Comparison of ENCODE assay signal across 9 mouse cellular contexts in the genomic region with DNA sequence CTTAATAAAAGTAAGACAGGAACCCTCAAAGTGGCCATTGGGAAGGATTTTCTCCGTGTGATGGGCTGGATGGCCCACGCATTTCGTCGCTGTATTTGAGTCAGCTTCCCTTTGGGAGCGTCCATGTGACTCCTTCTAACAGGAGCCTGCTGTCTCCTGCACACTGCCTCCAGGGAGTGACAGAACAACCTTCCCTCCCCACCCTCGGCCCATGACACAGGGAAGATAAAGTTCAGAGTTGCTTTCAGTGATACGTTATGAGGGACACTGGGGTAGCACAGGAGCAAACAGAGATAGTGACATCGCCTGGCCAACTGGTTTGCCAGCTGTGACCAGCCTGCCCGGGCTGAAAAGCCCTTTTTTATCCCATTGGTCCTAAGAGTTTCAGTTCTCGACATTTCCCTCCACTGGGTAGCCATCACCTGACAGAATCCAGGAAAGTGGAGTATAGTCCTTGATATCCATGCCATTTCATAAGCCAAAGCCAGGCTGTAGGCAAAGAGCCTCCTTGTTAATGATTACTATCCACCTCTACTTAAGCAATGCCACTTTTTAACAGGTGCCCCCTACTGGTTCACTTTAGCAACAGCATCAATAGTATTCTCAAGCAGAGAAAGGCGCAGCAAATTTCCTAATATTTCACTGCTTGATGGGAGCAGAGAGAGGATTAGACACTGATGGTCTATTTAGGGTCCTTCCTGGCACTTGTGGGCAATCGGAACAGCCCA.
DNase-seq lines count a peak whose midpoint lies in the region; ATAC-seq and TF ChIP-seq lines count a peak whose summit lies in the region.
"Had no signal": no experiment of that assay in that cellular context is flagged by ENCODE, and none has a peak within 500 bp of the region (broad histone marks: within the 10 kb centered on the region; RNA-seq: fewer than 3 reads in every experiment).

No protein-coding gene starts in this region.

- H3K9ac ChIP-seq in midbrain, postnatal 0 days (replicated peaks; ENCODE audit: low read length, poor library complexity, severe bottlenecking) = no peak overlapping the region
- no peak overlapping the region for H3K9ac ChIP-seq in midbrain, embryonic 11.5 days (ENCODE audit: low read length)
- H3K9ac ChIP-seq: limb, embryonic 13.5 days had no signal

- intact Hi-C loops in heart, postnatal 25 days (cut with DNase I) = loop anchor here (2.0 to 5.0 kb wide), 2 partner anchors 150 to 311 kb away; no protein-coding TSS in a partner anchor

- DNase-seq in heart, adult 18-20 months = peak; percentile 34 to 47
- no peak for DNase-seq in heart, postnatal 25 days (ENCODE audit: low spot score)
- no peak for DNase-seq in midbrain, postnatal 0 days (ENCODE audit: low spot score)
- no peak for DNase-seq in midbrain, embryonic 11.5 days (ENCODE audit: low spot score, missing footprints)
- DNase-seq in embryo, embryonic 11 days = peak; percentile 62
- DNase-seq in retina, postnatal 1 day = peak; percentile 51
- DNase-seq in right cerebral cortex, postnatal 25 days = no peak

- peak; percentile 77 for TF ChIP-seq CTCF in midbrain, postnatal 0 days (IDR thresholded peaks at IDR 0.05)

- no peak overlapping the region for H3K27ac ChIP-seq in midbrain, postnatal 0 days (ENCODE audit: low read depth, low read length)
- no peak overlapping the region for H3K27ac ChIP-seq in midbrain, embryonic 11.5 days (ENCODE audit: low read depth, low read length)
- H3K27ac ChIP-seq: limb, embryonic 13.5 days had no signal

- no peak for ATAC-seq in midbrain, postnatal 0 days (ENCODE audit: low FRiP score)
- no peak for ATAC-seq in midbrain, embryonic 11.5 days (ENCODE audit: low FRiP score)
- ATAC-seq in activated CD4-positive, CD25-positive, alpha-beta regulatory T cell, adult 4 months = no peak

- no peaks in the 10 kb centered on the region for H3K9me3 ChIP-seq in midbrain, postnatal 0 days (ENCODE audit: low read length)
- no peaks in the 10 kb centered on the region for H3K9me3 ChIP-seq in midbrain, embryonic 11.5 days (ENCODE audit: control insufficient read depth, low read length)
- H3K9me3 ChIP-seq: limb, embryonic 13.5 days had no signal

- no peaks in the 10 kb centered on the region for H3K27me3 ChIP-seq in midbrain, postnatal 0 days (ENCODE audit: insufficient read depth, low read length)
- H3K27me3 ChIP-seq in midbrain, embryonic 11.5 days (ENCODE audit: control insufficient read depth, insufficient read depth, low read length) = no peaks in the 10 kb centered on the region
- H3K27me3 ChIP-seq: limb, embryonic 13.5 days had no signal

- no peak overlapping the region for H3K4me2 ChIP-seq in midbrain, postnatal 0 days (ENCODE audit: low read depth, low read length, poor library complexity, severe bottlenecking)
- no peak overlapping the region for H3K4me2 ChIP-seq in midbrain, embryonic 11.5 days
- H3K4me2 ChIP-seq: limb, embryonic 13.5 days had no signal

- 80% methylated on average over 12 of the region's 12 CpGs for WGBS in midbrain, postnatal 0 days
- WGBS in midbrain, embryonic 11.5 days = 74% methylated on average over 12 of the region's 12 CpGs

- H3K4me3 ChIP-seq in midbrain, postnatal 0 days (ENCODE audit: low read depth, low read length) = no peak overlapping the region
- H3K4me3 ChIP-seq in midbrain, embryonic 11.5 days (ENCODE audit: low read depth, low read length) = no peak overlapping the region
- H3K4me3 ChIP-seq: limb, embryonic 13.5 days had no signal

- no peaks in the 10 kb centered on the region for H3K36me3 ChIP-seq in midbrain, postnatal 0 days (ENCODE audit: insufficient read depth, low read length)
- H3K36me3 ChIP-seq in midbrain, embryonic 11.5 days (ENCODE audit: control insufficient read depth, insufficient read depth, low read length) = no peaks in the 10 kb centered on the region
- H3K36me3 ChIP-seq: limb, embryonic 13.5 days had no signal

- H3K4me1 ChIP-seq in midbrain, postnatal 0 days (ENCODE audit: insufficient read depth, low read length) = no peaks in the 10 kb centered on the region
- H3K4me1 ChIP-seq in midbrain, embryonic 11.5 days (ENCODE audit: control insufficient read depth, insufficient read depth, low read length) = peaks cover 4% of the 10 kb centered on the region; the same call in 1 of the 2 replicates

Comparison
In these comparisons a context has a peak if more than half of its experiments do, and no peak if none do; other contexts are left out.
1. DNase-seq: peak in heart, adult 18-20 months (2 of 2), embryo, embryonic 11 days (single experiment) and retina, postnatal 1 day (single experiment); none in heart, postnatal 25 days (single experiment), midbrain, postnatal 0 days (single experiment), midbrain, embryonic 11.5 days (single experiment) and right cerebral cortex, postnatal 25 days (single experiment).